Mouse (Mus musculus): ENCODE results near the gene Fnbp1. TPM values are rescaled to one million over a fixed set of nuclear protein-coding genes. Genes with fewer than 3 reads are reported as not detected.
A peak's percentile ranks its signal among the peaks of the same experiment; 100 is the strongest.

The Fnbp1 gene
- total and polyA plus RNA-seq, 3 experiments, result 38.1 to 79.6 (median 77.8) TPM

- TF ChIP-seq GATA1 (IDR thresholded peaks at IDR 0.05; ENCODE audit: borderline replicate concordance, low read length) (no peak), CTCF (IDR thresholded peaks at IDR 0.05; ENCODE audit: low read depth, low read length) (no peak), POLR2AphosphoS5 (IDR thresholded peaks at IDR 0.05; ENCODE audit: insufficient replicate concordance, low read depth, low read length) (no peak), GATA2 (IDR thresholded peaks at IDR 0.05; ENCODE audit: borderline replicate concordance, low read depth, low read length) (no peak), TAL1 (conservative IDR thresholded peaks at IDR 0.05; ENCODE audit: low read depth, low read length) (no peak)
- no peak overlapping the region for H3K4me3 ChIP-seq (ENCODE audit: low read depth, low read length)
- peaks cover 4% of the 10 kb centered on the region; the same call in 1 of the 2 replicates for H3K27me3 ChIP-seq (ENCODE audit: insufficient read depth, low read length)
- DNase-seq (ENCODE audit: low spot score) (no peak), ATAC-seq (ENCODE audit: extremely low read depth, insufficient number of reproducible peaks, low FRiP score, poor library complexity, severe bottlenecking) (no peak)
- H3K4me1 ChIP-seq (ENCODE audit: insufficient read depth, low read depth, low read length), result peaks cover 49% of the 10 kb centered on the region
- H3K9me3 ChIP-seq (replicated peaks), result no peaks in the 10 kb centered on the region
- H3K36me3 ChIP-seq (replicated peaks), result peaks cover 32% of the 10 kb centered on the region
Observed at GRCm38 (mm10) chr2:31143326-31143725, 1.5 kb upstream of the Fnbp1 start.

- no peak for DNase-seq (ENCODE audit: low spot score)
Observed at GRCm38 (mm10) chr2:31142505-31142904, 697 bp upstream of the Fnbp1 start.

GRCm38 (mm10) chr2:31141074-31141866 is 538 bp downstream of the Fnbp1 start:
- Histone ChIP-seq H3K4me3 (ENCODE audit: low read depth, low read length) (peak overlapping the region; percentile 81), H3K9me3 (replicated peaks) (no peaks in the 10 kb centered on the region), H3K36me3 (replicated peaks) (peaks cover 23% of the 10 kb centered on the region), H3K27me3 (ENCODE audit: insufficient read depth, low read length) (peaks cover 4% of the 10 kb centered on the region; the same call in 1 of the 2 replicates), H3K4me1 (ENCODE audit: insufficient read depth, low read depth, low read length) (peaks cover 58% of the 10 kb centered on the region)
- TF ChIP-seq GATA1 (IDR thresholded peaks at IDR 0.05; ENCODE audit: borderline replicate concordance, low read length) (no peak), CTCF (IDR thresholded peaks at IDR 0.05; ENCODE audit: low read depth, low read length) (no peak)
- peak; percentile 45 for DNase-seq (ENCODE audit: low spot score)
- ATAC-seq (ENCODE audit: extremely low read depth, insufficient number of reproducible peaks, low FRiP score, poor library complexity, severe bottlenecking), result no peak

More at GRCm38 (mm10) chr2:31142505-31142904, 697 bp upstream of the Fnbp1 start:
- H3K4me3 ChIP-seq (ENCODE audit: low read depth, low read length), result peak overlapping the region; percentile 81; the same call in 1 of the 2 replicates
- no peak for ATAC-seq (ENCODE audit: extremely low read depth, insufficient number of reproducible peaks, low FRiP score, poor library complexity, severe bottlenecking)
- peaks cover 28% of the 10 kb centered on the region for H3K36me3 ChIP-seq (replicated peaks)
- H3K27me3 ChIP-seq (ENCODE audit: insufficient read depth, low read length), result peaks cover 4% of the 10 kb centered on the region; the same call in 1 of the 2 replicates
- no peak for TF ChIP-seq TAL1 (conservative IDR thresholded peaks at IDR 0.05; ENCODE audit: low read depth, low read length)
- TF ChIP-seq POLR2AphosphoS5 (IDR thresholded peaks at IDR 0.05; ENCODE audit: insufficient replicate concordance, low read depth, low read length), result no peak
- no peak for TF ChIP-seq GATA2 (IDR thresholded peaks at IDR 0.05; ENCODE audit: borderline replicate concordance, low read depth, low read length)
- no peak for TF ChIP-seq CTCF (IDR thresholded peaks at IDR 0.05; ENCODE audit: low read depth, low read length)
- no peak for TF ChIP-seq GATA1 (IDR thresholded peaks at IDR 0.05; ENCODE audit: borderline replicate concordance, low read length)
- H3K9me3 ChIP-seq (replicated peaks), result no peaks in the 10 kb centered on the region
- H3K4me1 ChIP-seq (ENCODE audit: insufficient read depth, low read depth, low read length), result peaks cover 51% of the 10 kb centered on the region

- Histone ChIP-seq H3K36me3 (replicated peaks) (peaks cover 22% of the 10 kb centered on the region), H3K9me3 (replicated peaks) (no peaks in the 10 kb centered on the region), H3K27me3 (ENCODE audit: insufficient read depth, low read length) (peaks cover 4% of the 10 kb centered on the region; the same call in 1 of the 2 replicates), H3K4me1 (ENCODE audit: insufficient read depth, low read depth, low read length) (peaks cover 63% of the 10 kb centered on the region), H3K4me3 (ENCODE audit: low read depth, low read length) (peak overlapping the region; percentile 81)
- ATAC-seq (ENCODE audit: extremely low read depth, insufficient number of reproducible peaks, low FRiP score, poor library complexity, severe bottlenecking) (no peak), DNase-seq (ENCODE audit: low spot score) (no peak)
- TF ChIP-seq POLR2AphosphoS5 (IDR thresholded peaks at IDR 0.05; ENCODE audit: insufficient replicate concordance, low read depth, low read length), result no peak
- no peak for TF ChIP-seq GATA1 (IDR thresholded peaks at IDR 0.05; ENCODE audit: borderline replicate concordance, low read length)
- no peak for TF ChIP-seq TAL1 (conservative IDR thresholded peaks at IDR 0.05; ENCODE audit: low read depth, low read length)
- no peak for TF ChIP-seq GATA2 (IDR thresholded peaks at IDR 0.05; ENCODE audit: borderline replicate concordance, low read depth, low read length)
- TF ChIP-seq CTCF (IDR thresholded peaks at IDR 0.05; ENCODE audit: low read depth, low read length), result no peak
Observed at GRCm38 (mm10) chr2:31140772-31141073, 1.1 kb downstream of the Fnbp1 start.

- ATAC-seq (ENCODE audit: extremely low read depth, insufficient number of reproducible peaks, low FRiP score, poor library complexity, severe bottlenecking) (no peak), DNase-seq (ENCODE audit: low spot score) (no peak)
- H3K4me3 ChIP-seq (ENCODE audit: low read depth, low read length), result no peak overlapping the region; the same call in 1 of the 2 replicates
- peaks cover 4% of the 10 kb centered on the region; the same call in 1 of the 2 replicates for H3K27me3 ChIP-seq (ENCODE audit: insufficient read depth, low read length)
- peaks cover 69% of the 10 kb centered on the region for H3K4me1 ChIP-seq (ENCODE audit: insufficient read depth, low read depth, low read length)
- TF ChIP-seq TAL1 (conservative IDR thresholded peaks at IDR 0.05; ENCODE audit: low read depth, low read length), result no peak
- TF ChIP-seq CTCF (IDR thresholded peaks at IDR 0.05; ENCODE audit: low read depth, low read length), result no peak
- TF ChIP-seq POLR2AphosphoS5 (IDR thresholded peaks at IDR 0.05; ENCODE audit: insufficient replicate concordance, low read depth, low read length), result no peak
- no peak for TF ChIP-seq GATA1 (IDR thresholded peaks at IDR 0.05; ENCODE audit: borderline replicate concordance, low read length)
- no peak for TF ChIP-seq GATA2 (IDR thresholded peaks at IDR 0.05; ENCODE audit: borderline replicate concordance, low read depth, low read length)
- H3K36me3 ChIP-seq (replicated peaks), result peaks cover 28% of the 10 kb centered on the region
- H3K9me3 ChIP-seq (replicated peaks), result no peaks in the 10 kb centered on the region
Observed at GRCm38 (mm10) chr2:31139991-31140771, 1.6 kb downstream of the Fnbp1 start.

- TF ChIP-seq TAL1 (conservative IDR thresholded peaks at IDR 0.05; ENCODE audit: low read depth, low read length) (no peak), POLR2AphosphoS5 (IDR thresholded peaks at IDR 0.05; ENCODE audit: insufficient replicate concordance, low read depth, low read length) (no peak), GATA1 (IDR thresholded peaks at IDR 0.05; ENCODE audit: borderline replicate concordance, low read length) (no peak), CTCF (IDR thresholded peaks at IDR 0.05; ENCODE audit: low read depth, low read length) (no peak), GATA2 (IDR thresholded peaks at IDR 0.05; ENCODE audit: borderline replicate concordance, low read depth, low read length) (no peak)
- ATAC-seq (ENCODE audit: extremely low read depth, insufficient number of reproducible peaks, low FRiP score, poor library complexity, severe bottlenecking) (no peak), DNase-seq (ENCODE audit: low spot score) (no peak)
- peaks cover 4% of the 10 kb centered on the region; the same call in 1 of the 2 replicates for H3K27me3 ChIP-seq (ENCODE audit: insufficient read depth, low read length)
- peaks cover 30% of the 10 kb centered on the region for H3K36me3 ChIP-seq (replicated peaks)
- H3K4me1 ChIP-seq (ENCODE audit: insufficient read depth, low read depth, low read length), result peaks cover 75% of the 10 kb centered on the region
- H3K4me3 ChIP-seq (ENCODE audit: low read depth, low read length), result no peak overlapping the region
- no peaks in the 10 kb centered on the region for H3K9me3 ChIP-seq (replicated peaks)
Observed at GRCm38 (mm10) chr2:31139174-31139632, 2.6 kb downstream of the Fnbp1 start.

All from G1E (cell line).